Mouse (Mus musculus) thymus, postnatal 0 days (tissue): ENCODE results near the gene Gng2. TPM values are rescaled to one million over a fixed set of nuclear protein-coding genes. Genes with fewer than 3 reads are reported as not detected.
A peak's percentile ranks its signal among the peaks of the same experiment; 100 is the strongest.

ENCODE experiments used
- DNase-seq: peaks from one replicate; pipeline ENCODE4 v3.0.0-alpha.2; 2015; ENCODE audit warnings: low spot score
- polyA plus RNA-seq: library from polyadenylated mRNA; unstranded; fragments of >200 nt; fragmentation: Nextera tagmentation; extraction: Ambion mirVana; gene quantifications from 2 replicates; pipeline ENCODE4 v1.2.1, GENCODE M21; 2015

Gene Gng2
- polyA plus RNA-seq, 1 experiment from 2014 or later, result 28.0 TPM

DNA sequence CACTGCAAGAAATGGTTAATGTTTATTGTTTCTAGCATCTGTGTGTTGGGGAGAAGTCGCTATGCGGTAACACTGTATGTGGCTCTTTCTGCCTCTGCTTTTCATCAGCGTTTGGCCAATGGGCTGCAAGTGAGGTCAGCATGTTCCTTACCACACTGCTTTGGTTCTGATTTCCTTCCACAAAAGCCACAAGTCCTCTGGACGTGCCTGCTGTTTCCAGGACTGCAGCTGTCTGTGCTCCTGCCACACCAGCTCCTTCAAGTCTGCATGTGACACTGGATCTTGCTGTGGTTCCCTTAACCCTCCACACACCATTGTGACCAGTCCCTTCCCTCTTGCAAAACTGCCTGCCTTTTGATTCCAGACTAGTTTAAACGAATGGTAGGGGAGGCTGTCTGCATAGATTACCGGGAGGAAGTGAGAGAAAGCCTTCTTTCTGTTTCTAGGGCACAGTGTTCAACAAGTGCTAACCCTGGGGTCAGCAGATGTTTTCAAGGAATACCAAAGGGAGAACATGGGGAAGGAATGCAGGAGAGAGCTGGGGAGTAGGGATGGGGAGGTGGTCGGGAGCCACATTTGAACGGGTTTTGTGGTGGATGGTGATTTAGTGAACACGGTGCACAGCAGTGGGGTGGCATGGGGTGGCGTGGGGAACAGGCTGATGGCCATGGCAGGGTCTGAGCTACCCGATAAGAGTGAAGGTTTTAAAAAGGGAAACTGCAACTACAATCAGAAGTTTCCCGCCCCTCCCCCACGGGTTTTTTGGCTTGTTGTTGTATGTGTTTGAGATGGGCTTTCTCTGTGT is 7.9 kb upstream of the Gng2 start:
- peak; percentile 63 for DNase-seq

DNA sequence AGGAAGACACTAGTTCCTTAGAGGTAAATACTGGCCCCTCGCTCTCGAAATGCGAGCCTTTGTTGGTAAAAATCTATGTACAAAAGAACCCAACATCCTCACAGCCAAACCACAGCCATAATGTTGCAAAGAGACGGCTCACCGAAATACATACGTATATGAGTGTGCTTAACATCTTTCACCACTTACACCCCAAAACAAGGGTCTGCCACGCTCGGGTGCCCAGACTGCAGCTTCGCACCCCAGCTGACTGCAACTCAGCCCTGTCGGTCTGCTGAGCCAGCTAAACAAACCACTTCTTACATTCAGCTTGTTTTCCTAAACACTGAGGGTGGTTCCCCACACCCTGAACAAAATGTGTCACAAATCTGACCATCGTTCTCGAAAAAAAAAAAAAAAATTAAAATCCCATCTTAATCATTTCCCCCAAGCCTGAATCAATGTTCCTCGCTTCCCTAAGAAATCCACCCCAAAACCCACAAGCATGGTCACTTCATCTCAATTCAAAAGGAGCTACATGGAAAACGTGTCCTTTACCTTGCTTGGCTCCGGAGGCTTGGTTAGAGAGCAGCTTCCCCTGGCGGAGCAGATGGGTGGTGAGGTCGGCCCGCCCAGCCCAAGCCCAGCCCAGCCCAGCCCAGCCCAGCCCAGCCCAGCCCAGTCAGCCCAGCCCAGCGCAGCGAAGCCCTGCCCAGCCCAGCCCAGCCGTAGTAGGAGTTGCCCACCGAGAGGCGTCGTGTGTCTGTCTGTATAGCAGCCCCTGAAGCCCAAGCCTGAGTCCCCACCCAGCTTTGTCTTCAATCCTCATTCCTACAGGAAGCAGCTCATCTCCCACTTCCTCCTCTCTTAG is 781 bp downstream of the Gng2 start:
- DNase-seq, result peak; percentile 61

DNA sequence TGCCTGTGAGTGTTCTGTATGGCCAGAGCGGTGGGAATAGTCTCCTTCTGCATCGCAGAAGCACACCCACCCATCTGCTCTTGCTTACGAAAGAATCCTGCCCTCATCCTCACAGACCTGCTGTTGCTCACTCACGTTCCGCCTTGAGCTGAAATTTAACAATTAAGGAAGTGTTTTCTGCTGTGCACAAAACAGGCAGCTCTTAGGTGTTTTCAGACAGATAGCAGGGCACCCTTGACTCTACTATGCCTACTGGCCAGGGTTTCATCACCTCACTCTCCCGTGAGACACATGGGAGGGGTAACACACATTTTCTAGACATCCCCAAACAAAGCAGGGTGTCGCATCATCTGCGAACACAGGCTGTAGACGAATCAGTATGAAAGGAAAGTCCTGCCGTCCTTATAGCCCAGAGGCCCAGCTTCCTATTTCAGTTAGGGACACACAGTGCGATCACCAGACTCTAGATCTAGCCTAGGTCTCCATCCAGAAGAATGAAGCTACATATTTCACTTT is 2.4 kb downstream of the Gng2 start:
- DNase-seq, result no peak

DNA sequence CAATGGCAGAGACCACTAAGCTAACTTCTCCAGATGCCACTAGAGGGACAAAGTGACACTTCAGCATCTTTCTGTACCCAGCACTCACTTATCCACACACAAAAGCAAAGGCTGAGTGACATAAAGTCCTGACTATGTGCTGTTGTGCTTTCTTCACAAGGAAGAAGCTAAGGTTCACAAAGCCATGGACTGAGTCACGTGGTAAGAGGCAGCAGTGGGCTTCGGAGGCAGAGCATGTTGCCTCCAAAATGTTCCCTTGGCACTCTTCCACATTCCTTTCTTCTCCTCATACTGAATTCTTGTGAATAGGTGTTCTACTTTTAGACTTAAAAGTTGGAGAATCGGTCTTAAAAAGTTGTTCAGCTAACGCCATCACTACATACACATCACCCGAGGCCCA is 3.0 kb downstream of the Gng2 start:
- DNase-seq, result no peak

DNA sequence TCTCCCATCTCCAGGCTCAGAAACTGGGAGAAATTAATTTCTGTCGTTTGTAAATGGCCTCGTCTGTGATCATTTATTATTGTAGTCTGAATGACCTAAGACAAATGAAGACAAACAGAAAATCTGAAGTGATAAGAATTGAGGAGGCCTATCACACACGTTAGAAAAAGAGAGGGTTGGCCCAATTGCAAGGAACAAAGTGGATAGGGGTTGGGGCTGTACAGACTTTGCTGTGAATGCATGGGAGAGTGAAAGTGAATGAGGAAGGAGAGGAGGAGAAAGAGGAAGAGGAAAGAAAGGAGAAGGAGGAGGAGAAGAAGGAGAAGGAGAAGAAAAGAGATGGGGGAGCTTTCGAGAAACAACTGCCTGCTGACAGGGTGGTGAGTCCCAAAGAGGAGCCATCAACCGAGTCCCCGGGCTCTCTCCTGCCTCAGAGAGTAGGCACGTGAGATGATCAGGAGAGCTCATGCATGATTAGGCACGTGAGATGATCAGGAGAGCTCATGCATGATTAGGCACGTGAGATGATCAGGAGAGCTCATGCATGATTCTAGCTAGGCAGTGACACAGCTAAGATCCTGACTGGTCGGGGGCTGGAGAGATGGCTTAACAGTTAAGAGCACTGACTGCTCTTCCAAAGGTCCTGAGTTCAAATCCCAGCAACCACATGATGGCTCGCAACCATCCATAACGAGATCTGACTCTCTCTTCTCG is 5.0 kb downstream of the Gng2 start:
- no peak for DNase-seq

DNA sequence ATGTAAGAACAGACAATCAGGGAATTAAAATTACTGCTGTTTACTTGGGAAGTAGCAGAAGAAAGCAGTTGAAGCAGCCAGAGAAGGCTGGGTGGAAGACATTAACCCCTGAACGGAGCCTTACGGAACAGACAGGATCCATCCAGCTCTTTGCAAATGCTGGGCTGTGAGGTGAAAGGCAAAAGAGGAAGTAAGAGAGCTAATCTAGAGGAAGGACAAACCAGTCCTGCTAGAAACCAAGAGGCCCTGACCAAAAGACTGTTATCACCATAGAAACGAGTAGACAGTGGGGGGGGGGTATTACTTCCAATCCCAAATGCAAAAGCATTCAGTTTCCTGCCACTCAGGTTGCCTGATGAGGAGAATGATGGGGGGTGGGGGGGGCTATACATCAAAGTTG is 6.6 kb downstream of the Gng2 start:
- DNase-seq, result no peak

DNA sequence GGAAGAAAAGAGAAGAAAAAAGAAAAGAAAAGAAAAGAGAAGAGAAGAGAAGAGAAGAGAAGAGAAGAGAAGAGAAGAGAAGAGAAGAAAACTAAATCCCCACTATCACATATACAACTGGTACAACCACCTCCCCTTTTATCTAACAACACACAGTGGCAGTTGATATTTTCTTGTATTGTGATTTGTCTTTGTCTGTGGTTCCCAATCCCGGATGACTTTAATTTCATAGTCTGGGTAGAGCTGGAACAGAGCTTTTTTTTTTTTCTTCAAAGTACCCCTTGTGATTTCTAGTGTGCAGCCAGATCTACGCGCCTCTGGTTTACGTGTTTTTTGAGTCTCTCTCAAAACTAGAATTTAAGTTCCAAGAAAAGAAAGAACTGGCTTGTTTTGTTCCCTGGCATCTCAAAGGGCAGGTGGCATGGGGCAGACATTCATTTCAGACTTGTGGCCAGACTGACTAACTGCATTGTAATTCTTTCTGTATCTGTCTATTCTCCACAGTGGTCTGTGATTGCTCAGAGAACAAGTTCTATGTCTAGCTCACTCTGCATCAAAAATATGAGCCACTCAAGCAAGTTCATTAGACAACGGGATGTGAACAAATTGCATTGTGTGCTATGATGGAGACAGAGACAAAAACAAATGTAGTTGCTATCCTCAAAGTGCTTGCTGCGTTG is 7.2 kb downstream of the Gng2 start:
- peak; percentile 16 for DNase-seq

DNA sequence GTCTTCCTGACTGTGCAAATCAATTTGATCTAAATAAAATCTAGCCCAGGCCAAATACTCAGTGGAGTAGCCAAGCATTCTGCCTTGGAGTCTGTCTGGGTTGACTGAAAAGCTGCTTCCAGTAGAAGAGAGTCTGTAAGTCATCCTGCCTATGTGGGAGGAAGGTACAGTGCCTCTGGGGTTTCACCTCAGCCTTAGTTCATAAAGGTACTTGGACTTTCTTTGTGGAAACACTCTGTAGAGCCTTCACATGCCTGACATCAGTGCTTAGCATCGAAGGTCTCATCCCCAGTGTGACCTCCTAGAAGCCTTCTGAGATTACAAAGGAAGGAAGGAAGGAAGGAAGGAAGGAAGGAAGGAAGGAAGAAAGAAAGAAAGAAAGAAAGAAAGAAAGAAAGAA is 7.9 kb downstream of the Gng2 start:
- no peak for DNase-seq

DNA sequence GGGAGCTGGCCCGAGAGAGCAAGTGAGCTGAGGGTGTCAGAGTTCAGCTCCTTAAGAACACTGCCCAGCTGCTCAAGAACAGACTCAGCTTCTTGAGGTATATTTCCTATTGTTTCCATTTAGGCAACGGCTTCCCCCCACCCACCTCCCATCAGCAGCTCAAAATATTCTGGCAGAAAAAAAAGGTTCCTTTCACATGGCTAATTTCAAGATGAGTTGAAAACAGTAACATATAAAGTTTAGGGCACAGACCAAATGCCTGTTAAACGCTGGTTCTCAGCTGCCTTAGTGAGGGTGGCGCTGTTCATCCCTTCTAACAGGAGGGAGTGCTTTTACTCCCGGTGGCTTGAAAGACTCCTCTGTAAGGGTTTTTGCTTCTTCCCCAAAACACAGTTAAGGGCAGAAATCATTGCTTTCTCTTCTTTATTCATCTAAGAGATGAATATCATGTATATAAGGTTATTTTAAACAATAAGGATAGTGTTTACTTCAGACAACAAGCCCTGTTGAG is 8.4 kb downstream of the Gng2 start:
- peak; percentile 45 for DNase-seq

DNA sequence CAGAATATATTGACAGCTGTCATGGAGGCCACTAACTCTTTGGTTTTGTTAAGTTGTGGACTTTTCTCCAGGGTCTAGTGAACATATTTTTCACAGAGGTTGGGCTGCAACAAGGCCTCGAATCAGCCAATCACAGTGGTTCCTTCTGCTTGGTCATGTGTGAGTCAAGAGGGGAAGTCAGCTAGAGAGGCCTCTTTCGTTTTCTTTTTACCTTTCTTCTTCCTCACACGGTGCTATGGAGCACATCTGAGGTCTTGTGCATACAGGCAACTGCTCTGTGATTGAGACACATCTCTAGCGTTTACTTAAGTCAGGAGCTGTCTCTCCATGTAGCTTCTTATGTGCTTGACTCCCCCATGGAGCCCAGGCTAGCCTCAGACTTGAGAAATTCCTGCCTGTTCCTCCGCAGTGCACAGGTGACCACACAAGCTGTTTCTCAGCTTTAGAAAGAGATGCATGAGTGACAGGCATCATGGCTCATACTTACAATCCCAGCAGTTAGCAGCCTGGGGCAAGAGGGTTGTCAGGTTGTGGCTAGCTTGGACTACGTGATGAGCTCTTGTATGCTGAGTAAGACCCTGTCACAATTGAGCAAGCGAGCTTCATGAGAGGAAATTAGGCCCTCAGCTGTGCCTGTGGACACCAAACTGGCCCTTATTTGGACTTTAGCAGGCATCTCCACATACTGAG is 9.0 kb downstream of the Gng2 start:
- peak; percentile 66 for DNase-seq

DNA sequence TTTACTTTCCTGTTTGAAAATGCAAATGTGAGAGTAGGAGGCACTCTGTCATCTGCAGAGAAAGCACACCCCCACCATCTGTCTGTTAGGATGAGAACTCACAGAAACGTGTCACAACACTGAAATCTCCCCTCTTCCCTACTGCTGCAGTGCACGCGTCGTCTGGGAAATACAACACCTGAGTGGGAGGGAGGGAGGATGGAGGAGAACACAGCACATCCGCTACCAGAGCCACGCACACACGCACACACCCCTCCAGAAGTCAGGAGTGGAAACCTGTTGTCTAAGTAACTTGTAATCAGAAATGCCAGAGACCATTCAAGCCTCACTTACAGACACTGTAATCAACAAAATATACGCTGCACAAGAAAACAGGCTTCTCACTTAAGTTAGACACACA is 9.9 kb downstream of the Gng2 start:
- peak; percentile 13 for DNase-seq

DNA sequence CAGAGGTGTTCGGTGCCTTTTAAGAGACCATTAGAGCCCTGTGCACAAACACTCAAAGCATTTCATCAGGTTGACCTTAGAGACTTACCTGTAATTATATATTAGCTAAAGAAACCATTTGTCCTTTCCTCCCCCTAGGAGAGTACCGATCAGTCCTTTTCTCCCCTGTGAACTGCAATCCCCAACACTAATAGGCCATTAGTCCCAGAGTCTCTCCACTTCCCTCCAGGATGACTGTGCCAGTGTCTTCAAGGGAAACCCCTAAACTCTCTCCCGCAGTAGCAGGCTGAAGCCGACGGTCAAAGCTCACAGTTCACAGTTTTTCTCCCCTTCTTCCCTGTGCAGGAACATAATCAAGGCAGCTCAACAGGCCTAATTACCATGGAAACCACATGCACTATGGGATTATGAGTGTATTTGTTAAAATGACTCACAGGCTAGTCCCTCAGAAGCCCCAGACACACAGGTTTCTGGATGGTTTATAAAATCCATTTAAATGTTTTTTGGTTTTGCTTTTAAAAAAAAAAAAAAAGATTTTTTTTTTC is 13.4 kb downstream of the Gng2 start:
- DNase-seq, result no peak

DNA sequence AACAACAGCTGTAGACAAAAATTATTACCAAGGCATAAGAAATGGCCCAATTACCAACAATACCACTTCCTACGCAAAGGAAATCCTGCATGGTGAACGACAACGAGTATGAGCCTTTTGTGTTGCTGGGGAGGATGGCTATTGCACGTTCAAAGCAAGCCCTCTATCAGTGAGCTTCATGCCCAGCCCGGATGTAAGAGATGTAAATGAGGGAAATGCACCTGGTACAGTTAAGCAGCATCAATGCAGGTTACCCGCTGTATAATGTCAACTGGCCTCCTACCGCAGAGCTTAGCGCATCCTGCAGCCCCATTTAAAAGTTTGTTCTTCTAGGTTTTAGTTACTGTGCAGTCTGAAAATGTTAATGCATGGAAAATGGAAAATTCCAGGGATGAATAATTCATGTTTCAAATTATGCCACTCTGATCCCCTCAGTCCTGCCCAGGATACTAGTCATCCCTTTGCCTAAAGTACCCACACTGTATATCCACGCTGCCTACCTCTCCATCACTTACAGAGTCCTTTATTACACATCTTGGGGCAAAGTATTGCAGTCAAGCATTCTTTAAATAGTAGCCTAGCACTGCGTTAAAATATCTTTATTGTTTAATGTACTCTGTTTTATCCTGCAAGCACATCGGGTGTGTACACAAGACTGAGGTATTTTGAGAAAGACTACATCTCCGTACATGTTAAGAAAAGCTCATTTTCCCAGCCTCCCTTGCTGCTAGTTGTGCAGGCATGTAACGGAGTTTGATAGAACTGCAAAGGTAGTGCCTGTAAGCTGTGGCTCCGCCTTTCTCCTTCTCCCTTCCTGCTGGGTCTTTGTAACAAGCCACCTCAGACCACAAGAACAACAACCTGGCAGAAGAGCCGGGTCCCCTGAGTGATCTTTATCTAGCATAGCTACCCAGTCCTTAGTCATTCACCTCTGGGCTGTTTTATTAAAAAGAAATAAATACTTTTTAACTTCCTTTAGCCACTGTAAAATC is 15.2 kb downstream of the Gng2 start:
- peak; percentile 83 for DNase-seq

DNA sequence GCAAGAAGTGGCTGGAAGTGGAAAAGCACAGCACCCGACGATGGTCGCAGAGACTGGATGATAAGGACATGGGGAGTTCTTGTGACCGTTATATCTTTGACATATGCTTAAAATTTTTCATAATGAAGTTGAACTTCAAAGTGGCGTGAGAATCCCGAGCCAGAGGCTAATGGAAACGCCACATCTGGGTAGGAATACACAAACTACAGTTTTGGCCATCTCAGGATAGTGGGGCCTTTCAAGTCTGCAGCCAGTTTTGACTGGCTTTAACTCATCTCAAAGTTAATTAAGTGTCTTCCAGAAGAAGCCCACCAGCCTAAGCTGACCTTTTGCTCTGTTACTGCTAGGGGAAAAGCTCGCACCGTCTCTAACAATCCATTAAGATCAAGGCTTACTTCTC is 17.6 kb downstream of the Gng2 start:
- DNase-seq, result no peak

DNA sequence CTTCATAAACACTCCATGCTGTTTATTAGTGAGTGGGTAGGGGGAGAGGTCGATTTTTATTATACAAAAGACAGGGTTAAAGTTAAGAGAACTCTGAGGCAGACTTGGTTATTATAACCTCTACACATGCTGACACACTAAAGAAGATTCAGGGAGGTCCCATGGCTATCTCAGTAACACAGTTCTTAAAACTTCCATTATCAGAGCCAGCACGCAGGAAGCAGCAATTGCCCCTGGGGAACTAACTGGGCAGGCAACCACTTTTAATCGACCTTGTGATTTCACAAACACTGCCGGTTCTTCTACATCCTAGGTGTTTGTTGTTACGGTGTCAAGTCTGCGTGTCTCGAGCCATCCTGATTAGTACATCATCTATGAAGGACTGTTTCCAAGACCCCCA is 22.4 kb downstream of the Gng2 start:
- DNase-seq, result no peak

DNA sequence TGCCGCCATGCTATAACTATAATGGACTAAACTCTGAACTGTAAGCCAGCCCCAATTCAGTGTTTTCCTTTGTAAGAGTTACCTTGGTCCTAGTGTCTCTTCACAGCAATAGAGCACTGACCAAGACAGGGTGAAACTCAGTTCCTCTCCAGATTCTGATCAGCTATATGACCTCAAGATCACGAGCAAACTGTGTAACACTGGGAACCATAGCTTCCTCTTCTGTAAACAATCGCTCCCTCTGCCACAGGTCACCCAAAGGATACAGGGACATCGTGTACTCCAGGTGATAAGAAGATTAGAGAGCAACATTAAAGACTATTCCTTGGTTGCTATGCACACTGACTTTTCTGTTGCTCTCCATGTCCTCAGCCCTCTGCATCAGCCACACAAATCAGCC is 26.6 kb downstream of the Gng2 start:
- DNase-seq, result no peak

DNA sequence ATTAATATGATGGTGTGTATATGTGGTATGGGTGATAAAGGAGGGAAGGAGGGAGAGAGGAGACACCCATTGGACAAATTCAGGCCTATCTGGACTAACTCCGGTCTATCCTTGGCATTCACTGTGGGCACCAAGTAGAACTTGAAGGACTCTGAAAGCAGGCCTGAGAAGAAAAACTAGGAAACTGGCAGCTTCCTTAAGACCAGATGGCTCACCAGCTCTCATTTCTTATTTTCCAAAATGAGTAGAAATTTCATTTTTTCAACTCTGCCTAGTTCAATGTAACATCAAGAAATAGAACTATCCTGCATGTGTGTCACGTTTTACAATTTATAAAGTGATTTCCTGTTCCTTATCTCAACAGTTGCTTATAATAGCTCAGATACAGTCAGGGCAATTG is 28.0 kb downstream of the Gng2 start:
- DNase-seq, result no peak

DNA sequence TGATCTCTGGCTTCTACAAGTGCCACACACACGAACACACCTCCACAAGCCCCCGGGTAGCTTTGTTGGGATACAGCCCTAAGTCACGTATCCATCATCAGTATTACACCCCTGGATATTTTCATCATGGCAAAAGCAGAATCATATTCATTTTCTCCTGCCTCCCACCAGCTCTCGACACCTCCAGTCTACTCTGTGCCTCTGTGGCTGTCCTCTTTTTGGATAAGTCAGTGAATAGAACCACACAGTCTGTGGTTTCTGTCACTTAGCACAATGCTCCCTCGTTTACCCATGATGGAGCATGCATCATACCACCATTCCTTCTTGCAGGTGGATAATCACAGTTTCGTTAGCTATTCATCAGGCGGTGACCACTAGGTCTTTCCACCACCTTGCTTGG is 31.2 kb downstream of the Gng2 start:
- no peak for DNase-seq

DNA sequence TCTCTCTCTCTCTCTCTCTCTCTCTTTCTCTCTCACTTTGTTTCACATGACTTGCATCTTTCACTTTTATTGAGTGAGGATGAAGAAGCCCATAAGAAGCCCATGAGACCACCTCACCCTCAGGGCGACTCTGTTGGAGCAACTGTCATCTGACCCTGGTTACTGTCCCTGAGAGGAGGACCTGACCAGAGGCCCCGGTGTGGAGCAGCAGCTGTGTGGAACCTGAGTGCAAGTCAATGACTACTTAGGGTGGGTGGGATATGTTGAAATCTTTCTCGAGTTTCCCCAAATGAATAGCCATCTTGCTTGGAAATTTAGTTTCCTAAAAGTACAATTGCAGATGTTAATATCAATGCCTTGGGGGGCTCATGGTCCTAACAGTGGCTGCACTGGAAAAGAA is 34.7 kb downstream of the Gng2 start:
- DNase-seq, result no peak
